Mouse (Mus musculus): ENCODE data around the gene Hist2h2bb.
"Not testable (repeated sequence)": the region's sequence is repeated elsewhere in the genome, so short reads cannot be mapped to it uniquely, and the experiment has no call there.

Hist2h2bb gene

DNA sequence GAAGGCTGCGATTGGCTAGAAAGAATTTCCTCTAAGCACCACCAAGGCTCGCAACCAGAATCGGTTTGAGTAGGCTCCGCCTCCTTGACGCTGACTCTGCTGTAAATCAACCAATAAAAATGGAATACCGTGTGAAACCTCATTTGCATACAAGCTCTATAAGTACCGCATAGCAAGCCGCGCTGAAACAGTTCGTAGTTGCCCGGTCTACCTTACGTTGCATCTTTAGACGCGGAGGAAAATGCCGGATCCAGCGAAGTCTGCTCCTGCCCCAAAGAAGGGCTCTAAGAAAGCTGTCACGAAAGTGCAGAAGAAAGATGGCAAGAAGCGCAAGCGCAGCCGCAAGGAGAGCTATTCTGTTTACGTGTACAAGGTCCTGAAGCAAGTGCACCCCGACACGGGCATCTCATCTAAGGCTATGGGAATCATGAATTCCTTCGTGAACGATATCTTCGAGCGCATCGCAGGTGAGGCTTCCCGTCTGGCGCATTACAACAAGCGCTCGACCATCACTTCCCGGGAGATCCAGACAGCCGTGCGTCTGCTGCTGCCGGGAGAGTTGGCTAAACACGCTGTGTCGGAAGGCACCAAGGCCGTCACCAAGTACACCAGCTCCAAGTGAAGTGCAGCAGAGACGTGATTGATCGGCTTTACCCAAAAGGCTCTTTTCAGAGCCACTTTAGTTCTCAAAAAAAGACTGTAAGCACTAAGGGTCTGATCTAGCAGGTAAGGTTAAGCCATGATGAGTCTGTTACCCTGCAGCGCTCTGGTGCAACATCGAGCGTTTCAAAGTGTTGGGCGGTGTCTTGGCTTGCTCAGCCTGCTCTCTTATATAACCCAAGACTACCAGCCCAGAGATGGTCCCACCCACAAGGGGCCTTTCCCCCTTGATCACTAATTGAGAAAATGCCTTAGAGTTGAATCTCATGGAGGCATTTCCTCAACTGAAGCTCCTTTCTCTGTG lies at the start of gene Hist2h2bb:
TSS of gene Hist2h2bb (plus strand) at position 242 of the 964 bp plus-strand sequence.
- peak; percentile 73 for DNase-seq

DNA sequence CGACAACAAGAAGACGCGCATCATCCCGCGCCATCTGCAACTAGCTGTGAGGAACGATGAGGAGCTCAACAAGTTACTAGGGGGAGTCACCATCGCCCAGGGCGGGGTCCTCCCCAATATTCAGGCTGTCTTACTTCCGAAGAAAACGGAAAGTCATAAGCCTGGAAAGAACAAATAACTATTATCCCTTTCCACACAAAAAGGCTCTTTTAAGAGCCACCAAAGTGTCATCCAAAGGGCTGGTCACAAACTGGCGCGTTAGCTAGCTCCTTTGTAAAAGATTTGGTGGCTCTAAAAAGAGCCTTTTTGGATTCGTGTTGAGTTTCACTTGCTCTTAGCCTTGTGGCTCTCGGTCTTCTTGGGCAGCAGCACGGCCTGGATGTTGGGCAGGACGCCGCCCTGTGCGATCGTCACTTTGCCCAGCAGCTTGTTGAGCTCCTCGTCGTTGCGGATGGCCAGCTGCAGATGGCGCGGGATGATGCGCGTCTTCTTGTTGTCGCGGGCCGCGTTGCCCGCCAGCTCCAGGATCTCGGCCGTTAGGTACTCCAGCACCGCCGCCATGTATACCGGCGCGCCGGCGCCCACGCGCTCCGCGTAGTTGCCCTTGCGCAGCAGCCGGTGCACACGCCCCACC lies 49.3 kb upstream of the Hist2h2bb start:
- not testable (repeated sequence) for DNase-seq

DNA sequence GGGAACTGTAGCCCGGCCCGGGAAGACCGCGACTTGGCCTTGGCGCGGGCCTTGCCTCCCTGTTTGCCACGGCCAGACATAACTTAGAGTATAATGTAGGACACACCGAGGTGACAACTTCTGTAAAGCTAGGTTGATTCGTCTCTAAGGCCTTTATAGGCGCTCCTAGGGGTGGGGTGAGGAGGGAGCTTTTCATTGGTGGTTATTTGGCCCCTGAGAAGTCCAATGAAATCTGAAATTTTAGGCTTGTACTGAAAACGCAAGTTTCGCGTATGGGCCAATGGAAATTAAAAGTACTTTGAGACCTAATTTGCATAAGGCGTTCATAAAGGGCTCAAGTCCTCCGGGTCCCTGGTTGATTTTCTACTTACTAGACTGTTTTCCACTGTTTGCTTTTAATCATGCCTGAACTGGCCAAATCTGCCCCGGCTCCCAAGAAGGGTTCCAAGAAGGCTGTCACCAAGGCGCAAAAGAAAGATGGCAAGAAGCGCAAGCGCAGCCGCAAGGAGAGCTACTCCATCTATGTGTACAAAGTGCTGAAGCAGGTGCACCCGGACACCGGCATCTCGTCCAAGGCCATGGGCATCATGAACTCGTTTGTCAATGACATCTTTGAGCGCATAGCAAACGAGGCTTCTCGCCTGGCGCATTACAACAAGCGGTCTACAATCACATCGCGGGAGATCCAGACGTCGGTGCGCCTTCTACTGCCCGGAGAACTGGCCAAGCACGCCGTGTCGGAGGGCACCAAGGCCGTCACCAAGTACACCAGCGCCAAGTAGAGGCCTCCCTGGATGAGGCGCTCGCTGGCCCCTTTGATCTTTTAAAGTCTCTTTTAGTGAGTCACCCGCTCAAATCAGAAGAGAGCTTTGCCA lies 48.5 kb upstream of the Hist2h2bb start, which contains the start of the genes Hist2h2ac and Hist2h2be:
TSS of gene Hist2h2ac (minus strand) at position 116 of the 875 bp plus-strand sequence.
TSS of gene Hist2h2be (plus strand) at position 355 of the 875 bp plus-strand sequence.
- peak; percentile 46 for DNase-seq

DNA sequence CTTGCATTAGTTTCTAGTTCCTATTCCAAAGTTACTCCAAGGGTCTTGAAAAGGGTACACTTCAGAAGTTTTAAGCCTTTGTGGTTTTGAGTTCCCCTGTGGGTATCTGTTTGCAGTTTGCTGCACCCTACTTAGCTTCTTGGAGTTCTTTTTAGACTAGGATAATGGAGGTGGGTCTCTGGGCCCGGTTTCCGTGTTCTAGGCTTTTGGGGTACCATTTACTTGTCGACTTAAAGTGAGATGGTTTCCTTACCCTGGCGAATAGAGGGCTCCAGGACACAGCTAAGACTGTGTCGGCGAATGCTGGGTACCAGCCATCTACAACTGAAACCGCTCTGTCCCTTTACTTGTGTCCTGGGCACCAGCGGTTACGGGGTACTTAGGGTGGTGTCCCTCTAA lies 47.9 kb upstream of the Hist2h2bb start:
- no peak for DNase-seq

DNA sequence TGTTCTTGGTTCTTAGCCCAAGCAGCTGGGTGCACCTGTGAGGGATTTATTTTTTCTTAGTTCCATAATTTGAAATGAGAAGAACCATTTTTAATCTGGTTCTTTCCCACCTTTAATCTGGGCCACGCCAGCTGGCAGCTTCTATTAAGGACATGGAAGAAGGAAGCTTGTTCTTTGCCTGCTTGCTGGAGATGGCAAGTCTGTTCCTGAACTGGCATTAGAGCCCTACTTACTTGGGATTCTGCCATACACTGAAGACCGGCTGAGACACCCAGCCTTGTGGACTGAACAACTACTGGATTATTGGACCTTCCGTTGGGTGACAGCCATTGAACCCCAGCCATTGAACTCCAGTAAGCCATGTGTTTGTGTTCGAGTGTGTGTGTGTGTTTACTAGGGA lies 46.8 kb upstream of the Hist2h2bb start:
- DNase-seq: no peak

DNA sequence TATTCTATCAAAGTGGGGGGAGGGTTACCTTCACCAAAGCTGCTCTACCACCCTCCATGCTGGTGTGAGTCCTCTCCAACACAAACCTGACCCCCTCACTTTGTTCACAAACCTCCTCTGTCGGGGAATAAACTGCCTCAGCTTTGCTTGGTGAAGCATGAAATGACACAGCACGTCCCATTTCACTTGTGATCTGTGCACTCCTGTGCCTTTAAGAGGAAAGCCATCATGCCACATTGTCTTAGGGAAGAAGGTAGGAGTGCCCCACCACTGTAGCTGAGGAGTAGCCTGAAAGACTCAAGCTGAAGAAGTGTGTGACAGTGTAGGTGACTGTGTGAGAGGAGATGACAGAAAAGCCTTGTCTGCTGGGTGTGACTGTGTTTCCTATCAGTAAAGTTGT lies 44.1 kb upstream of the Hist2h2bb start:
- no peak for DNase-seq

DNA sequence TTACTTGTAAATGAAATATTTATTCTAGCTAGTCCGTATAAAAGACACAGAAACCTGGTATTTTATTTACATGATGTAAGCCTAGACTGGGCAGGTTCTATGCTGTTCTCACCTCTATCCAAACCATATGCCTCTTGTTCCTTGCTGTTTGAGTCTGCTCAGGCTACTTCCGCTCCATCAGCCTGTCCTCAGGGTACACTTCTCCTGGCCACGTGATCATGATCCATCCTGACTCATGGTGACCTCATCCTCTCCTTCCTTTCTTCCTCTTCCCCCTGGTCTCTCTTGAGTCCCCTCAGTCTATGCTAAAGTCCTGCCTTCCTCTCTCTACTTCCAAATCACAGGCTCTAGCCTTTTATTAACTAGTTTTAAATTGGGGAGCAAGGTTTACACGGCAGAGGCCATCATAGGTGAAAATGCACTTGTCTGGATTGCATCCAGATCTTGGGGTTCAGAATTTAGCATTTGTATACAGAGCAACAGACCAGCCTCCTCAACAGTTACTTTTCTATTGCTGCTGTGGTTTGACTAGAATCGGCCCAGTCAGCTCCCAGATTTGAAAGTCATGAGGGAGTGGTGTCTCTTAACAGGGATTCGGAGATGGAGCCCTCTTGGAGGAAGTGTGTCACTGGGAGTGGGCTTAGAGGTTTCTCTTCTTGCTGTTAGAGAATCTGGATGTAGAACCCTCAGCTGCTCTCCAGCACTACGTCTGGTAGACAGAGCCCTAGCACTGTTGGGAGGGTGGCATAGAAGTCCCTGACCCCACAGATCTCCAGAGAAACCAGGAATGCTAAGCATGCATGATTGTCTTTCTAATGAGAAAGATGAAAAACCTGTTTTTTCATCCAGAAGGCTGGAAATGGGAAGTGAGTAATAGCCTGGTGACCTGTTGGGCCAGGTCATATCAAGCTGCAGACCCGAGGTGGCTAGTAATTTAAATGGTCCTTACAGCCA lies 42.6 kb upstream of the Hist2h2bb start:
- DNase-seq: no peak

DNA sequence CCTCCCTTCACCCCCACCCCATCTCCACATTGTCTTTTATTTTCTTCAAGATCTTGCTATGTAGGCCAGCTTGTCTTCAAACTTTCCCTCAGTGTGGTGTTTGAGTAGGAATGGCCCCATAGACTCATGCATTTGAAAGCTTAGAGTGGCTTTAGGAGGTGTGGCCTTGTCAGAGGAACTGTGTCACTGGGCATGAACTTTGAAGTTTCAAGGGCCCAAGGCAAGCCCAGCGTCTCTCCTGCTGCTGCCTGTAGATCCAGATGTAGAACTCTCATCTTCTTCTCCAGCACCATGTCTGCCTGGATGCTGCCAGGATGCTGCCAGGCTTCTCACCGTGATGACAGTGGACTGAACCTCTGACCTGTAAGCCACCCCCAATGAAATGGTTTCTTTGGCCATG lies 40.7 kb upstream of the Hist2h2bb start:
- DNase-seq: no peak

DNA sequence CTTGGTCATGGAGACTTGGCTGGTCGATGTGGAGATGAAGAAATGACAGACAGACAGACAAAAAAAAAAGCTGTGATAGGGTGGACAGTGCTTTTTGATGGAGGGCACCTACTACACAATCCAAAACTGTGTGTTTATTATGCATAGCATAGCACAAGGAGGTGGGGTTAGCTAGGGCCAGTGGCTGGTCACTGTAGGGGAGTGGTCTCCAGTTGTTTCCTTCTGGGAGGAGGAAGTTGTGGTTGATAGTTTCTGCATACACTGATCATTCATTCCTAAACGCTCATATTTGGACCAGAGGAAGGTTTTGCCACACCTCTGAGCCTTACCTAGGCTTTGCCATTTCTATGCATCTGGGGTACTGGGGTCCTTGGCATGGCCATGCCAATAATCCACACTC lies 39.1 kb upstream of the Hist2h2bb start:
- no peak for DNase-seq

DNA sequence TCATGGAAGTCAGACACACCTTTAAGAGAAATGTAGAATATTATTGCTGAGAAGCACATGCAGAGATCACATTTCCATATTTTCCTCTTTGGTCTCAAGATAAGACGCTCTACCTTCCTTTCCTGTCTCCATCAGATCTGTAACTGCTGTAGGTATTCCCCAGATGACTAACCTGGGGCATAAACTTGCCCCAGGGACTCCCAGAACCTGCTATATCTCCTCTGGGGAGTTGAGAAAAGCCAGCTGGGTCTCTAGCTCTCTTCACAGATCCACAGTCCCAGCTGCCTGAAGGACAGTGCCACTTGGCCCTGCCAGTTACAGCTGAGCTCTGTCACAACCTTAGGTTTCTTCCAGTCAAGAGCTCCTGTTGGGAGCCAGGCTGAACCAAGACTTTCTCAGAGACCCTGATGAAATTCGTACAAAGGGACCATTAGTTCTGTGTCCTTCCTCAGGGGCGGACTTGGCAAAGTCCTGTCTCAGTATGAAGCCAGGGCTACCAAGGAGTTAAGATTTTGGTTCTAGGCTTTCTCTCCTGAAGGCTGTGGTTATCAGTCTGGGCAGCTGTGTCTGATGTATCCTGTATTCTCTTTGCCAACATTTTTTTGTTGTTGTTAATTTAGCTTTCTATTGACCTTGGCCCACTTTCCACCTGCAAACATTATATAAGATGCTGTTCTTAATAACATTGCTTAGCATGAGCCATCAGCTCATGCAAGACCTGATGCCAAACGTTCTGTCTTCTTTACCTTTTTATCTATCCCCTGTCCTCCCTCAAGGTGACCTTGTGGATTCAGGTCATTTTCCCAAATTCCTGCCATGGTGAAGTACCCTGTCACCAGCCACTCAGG lies 38.4 kb upstream of the Hist2h2bb start:
- no peak for DNase-seq

DNA sequence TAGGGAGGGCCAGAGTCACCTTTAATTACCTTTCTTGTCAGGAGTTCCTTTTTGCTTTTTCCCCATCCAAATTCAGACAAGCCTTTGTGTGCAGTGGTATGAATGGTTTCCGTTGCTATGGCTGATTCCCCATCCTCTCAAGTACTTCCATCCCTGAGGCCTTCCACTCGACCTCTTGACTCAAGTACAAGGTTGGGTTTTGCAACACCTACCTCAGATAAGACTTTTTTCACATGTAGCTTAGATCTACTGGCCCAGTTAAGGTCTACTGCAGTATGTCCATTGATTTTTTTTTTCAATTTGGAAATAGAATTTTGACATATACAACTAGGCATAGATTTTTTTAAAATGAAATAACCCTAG lies 37.8 kb upstream of the Hist2h2bb start:
- DNase-seq: no peak

DNA sequence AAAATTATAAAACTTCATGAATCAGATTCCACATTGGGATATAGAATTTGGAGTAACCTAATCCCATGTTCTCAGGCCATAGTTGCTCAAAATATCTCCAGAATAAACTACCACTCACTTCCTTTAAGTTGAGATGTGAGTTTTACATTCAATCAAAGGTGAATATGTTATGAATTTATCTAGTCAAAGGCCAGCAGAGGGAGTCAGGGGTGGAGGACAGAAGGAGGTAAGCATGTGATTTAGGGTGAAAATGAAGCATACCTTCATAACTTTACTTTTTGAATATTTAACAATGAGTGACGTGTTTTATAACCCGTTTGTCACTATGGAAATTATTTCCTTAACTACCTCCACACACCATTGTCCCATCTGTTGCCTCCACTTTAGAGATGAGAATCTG lies 34.6 kb upstream of the Hist2h2bb start:
- no peak for DNase-seq

DNA sequence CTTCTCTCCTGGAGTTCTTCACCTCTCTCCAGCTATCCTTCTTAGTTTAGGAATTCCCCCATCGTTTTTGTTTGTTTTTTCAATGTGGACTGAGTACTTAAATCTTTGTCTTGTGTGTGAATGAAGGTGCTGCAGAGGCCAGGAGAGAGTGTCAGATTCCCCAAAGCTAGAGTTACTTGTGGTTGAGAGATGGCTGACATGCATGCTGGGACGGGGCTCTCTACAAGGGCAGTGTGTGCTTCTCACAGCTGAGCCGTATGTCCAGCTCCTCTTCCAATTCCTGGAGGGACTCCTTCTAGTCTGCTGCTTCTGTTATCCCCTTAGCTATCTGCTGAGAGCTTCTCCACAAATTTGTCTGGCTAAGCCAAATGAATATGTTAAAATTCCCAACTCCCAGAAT lies 33.7 kb upstream of the Hist2h2bb start:
- DNase-seq: no peak

DNA sequence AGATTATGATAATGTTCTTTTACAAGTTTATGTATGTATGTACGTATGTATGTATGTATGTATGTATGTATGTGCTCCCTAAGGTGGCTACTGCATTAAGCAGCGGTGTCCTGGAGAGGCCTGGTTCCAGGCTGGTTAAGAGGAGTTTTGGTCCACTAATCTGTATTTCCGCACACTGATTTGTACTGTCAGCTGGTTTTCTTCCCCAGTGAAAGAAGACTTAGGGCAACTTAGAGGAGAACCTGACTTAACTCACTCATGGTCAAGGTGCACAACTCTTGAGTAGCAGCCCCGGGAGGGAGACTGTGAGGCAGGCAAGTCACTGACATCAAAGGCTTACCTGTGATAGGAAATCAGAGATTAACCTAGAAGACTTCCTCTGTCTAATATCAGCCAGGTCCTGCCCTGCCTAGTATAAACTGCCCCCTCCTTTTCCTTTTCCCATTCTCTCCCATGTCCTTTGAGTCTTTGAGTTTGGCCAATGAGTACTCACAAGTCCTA lies 32.7 kb upstream of the Hist2h2bb start:
- DNase-seq: no peak

DNA sequence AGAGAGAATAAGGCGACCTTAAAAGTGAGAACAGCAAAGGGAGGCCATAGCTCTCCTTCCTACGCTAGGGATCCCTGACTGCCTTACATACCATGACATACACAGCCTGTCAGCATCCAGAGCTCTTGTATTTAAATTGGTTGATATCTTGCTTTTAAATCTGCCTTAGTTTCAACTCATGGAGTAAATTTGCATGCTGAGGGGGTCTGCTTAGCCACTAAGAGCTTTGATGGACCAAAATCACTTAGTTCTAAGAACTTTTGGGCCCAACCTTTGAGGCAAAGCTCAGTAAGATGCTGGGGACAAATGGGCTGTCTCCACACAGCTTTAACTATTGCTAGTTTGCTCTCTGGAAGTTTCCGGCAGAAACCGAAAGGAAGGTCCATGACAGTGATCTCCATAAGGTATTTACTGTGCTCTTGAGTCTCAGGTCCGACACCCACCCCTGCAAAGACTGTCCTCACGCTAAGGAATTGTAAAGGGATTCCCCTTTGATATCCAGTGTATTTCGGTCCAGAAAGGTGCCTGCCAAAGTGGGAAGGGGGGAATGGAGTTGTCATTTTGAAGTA lies 32.1 kb upstream of the Hist2h2bb start:
- no peak for DNase-seq

DNA sequence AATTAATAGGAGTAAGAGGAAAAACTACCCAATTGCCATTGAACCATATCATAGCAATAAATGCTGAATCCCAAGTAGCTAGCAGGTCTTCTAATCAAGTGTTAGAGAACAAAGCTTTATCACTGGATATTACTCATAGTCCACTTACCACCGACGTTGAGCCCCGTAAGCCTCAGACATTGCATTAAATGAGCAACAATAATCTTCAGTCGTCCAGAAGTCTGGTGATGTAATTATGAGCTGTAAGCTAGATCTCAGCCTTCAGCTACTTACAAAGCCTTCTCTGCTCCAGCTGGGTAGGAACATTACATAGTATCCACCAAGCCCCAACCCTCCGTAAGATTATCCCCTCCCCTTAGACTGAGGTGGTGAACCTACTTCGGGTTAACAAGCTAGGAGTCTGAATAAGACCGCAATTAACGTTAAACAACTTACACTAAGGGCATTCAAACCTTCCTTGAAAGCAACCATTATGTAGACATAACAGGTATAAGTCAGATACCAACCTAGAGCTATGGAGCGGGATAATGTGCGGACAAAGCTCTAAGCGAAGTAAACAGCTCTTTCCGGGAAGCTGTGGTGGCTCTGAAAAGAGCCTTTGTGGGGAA lies 31.5 kb upstream of the Hist2h2bb start:
- DNase-seq: no peak

DNA sequence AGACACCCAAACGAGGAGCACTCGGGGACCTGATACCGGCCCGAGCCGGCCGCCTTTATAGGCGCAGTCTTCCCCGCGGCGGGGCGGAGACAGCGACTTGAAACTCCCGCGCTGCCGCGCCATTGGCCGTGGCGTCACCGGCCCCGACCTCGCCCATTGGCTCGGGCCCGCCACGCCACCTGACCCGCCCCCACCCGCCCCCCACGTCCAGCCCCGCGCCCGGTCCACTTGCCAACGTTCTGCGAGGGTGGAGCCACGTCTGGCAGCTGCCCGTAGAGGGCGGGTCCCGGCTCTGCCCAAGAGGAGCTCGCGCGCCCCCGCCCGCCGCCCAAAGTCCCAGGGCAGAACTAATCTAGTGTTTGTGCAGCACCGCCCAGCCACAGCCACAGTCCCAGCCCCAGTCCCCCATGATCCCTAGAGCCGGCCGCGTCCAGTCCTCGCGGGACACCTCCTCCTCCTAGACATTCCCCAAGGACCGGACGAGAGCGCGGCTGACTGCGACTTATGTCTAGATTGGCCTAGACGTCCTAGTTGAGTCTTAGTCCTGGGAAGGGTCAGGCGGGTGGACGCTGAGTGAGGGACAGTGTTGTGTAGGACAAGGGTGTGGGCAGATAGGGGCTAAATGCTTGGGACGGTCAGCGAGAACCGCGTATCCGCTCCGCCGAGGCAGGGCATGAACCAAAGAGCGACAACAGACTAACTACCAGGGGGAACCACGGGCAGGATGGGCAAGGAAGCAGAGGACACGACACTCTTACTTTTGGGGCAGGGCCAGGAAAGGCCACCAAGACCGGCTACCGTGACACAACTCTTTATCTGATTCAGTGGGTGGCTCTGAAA lies 30.4 kb upstream of the Hist2h2bb start, which contains the start of gene Hist2h3c2:
TSS of gene Hist2h3c2 (minus strand) at position 174 of the 840 bp plus-strand sequence.
- peak; percentile 18 for DNase-seq

DNA sequence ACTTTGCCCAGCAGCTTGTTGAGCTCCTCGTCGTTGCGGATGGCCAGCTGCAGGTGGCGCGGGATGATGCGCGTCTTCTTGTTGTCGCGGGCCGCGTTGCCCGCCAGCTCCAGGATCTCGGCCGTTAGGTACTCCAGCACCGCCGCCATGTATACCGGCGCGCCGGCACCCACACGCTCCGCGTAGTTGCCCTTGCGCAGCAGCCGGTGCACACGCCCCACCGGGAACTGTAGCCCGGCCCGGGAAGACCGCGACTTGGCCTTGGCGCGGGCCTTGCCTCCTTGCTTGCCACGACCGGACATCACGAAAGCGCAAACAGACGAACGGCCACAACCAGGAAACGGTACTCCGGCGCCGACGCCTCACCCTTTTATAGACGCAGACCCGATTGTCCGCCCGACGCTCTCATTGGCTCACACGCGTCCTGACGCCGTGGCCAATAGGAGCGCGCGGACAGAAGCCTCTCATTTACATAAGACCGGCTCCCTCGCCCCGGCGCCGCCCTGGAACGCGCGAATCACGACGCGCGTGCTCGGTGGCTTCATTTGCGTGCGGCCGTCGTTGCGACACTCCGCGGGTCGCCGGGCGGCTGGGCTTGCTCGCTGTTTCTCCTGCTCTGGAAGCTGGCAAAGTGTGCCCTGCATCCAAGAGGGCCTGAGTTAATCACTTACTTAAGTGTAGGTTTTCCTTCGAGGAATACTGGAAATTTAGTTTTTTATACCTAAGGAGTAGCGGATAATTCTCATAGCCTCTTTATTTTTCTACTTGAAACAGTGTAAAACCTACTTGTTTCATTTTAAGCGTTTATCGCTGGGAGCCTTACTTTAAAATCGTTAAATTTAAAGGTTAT lies 29.4 kb upstream of the Hist2h2bb start, which contains the start of gene Hist2h2aa2:
TSS of gene Hist2h2aa2 (minus strand) at position 328 of the 850 bp plus-strand sequence.
- DNase-seq: peak; percentile 87

Measured in right cerebral cortex, postnatal 4 days (tissue).